Mouse (Mus musculus) myocyte (in vitro differentiated cells): ENCODE data around the gene Hook2. TPM values are rescaled to one million over a fixed set of nuclear protein-coding genes. Genes with fewer than 3 reads are reported as not detected.

Experiments used
- H3K27me3 ChIP-seq: one replicate; pipeline ENCODE4 v1.6.1; 2011; ENCODE audit not compliant: control insufficient read depth, insufficient read depth, insufficient read length
- H3K36me3 ChIP-seq: one replicate; pipeline ENCODE4 v1.6.1; 2011; ENCODE audit not compliant: control insufficient read depth, insufficient read depth
- H3K4me2 ChIP-seq: one replicate; pipeline ENCODE4 v1.6.1; 2011; ENCODE audit warnings: low read depth, control low read depth
- H3K4me3 ChIP-seq: one replicate; pipeline ENCODE4 v1.5.1; 2011; ENCODE audit warnings: mild to moderate bottlenecking, control low read depth, moderate library complexity
- H3K79me2 ChIP-seq: one replicate; pipeline ENCODE4 v1.6.1; 2011; ENCODE audit not compliant: control insufficient read depth, insufficient read depth
- H3ac ChIP-seq: one replicate; pipeline ENCODE4 v1.6.1; 2011; ENCODE audit not compliant: control insufficient read depth, insufficient read length
- CEBPB ChIP-seq: IDR thresholded peaks from 2 replicates; pipeline ENCODE4 v1.6.1; 2011; ENCODE audit warnings: mild to moderate bottlenecking, moderate library complexity; ENCODE audit not compliant: poor library complexity, insufficient read depth, severe bottlenecking
- E2F4 ChIP-seq: IDR thresholded peaks from one replicate; pipeline ENCODE4 v1.6.1; 2011; ENCODE audit warnings: mild to moderate bottlenecking, control low read depth, moderate library complexity; ENCODE audit not compliant: insufficient read depth
- MAX ChIP-seq: IDR thresholded peaks from one replicate; pipeline ENCODE4 v1.6.1; 2011; ENCODE audit warnings: low read depth, mild to moderate bottlenecking, control low read depth
- MYOD1 ChIP-seq, 3 experiments: IDR thresholded peaks; one replicate each; pipeline ENCODE4 v1.6.1; 2011; ENCODE audit warnings: control low read depth in 2 of 3, low read depth in 2 of 3, mild to moderate bottlenecking in 2 of 3, moderate library complexity in 1 of 3; ENCODE audit not compliant: insufficient read length in 2 of 3, control insufficient read depth in 1 of 3
- MYOG ChIP-seq, 3 experiments: IDR thresholded peaks; one replicate each; pipeline ENCODE4 v1.6.1; 2011; ENCODE audit warnings: control low read depth in 2 of 3, low read depth in 2 of 3, mild to moderate bottlenecking in 2 of 3; ENCODE audit not compliant: insufficient read length in 2 of 3, control insufficient read depth in 1 of 3, insufficient read depth in 1 of 3
- POLR2A ChIP-seq: IDR thresholded peaks from one replicate; pipeline ENCODE4 v1.6.1; 2011; ENCODE audit warnings: low read depth, mild to moderate bottlenecking, control low read depth, moderate library complexity; ENCODE audit not compliant: insufficient read length
- POLR2AphosphoS2 ChIP-seq: IDR thresholded peaks from one replicate; pipeline ENCODE4 v1.6.1; 2011; ENCODE audit warnings: low read depth, control low read depth; ENCODE audit not compliant: insufficient read length
- REST ChIP-seq: IDR thresholded peaks from one replicate; pipeline ENCODE4 v1.6.1; 2011; ENCODE audit warnings: mild to moderate bottlenecking, control low read depth, moderate library complexity; ENCODE audit not compliant: insufficient read depth, insufficient read length
- SRF ChIP-seq: IDR thresholded peaks from one replicate; pipeline ENCODE4 v1.6.1; 2011; ENCODE audit warnings: low read depth; ENCODE audit not compliant: control insufficient read depth, insufficient read length
- TCF12 ChIP-seq: IDR thresholded peaks from one replicate; pipeline ENCODE4 v1.6.1; 2011; ENCODE audit warnings: mild to moderate bottlenecking, control low read depth; ENCODE audit not compliant: poor library complexity, insufficient read depth, severe bottlenecking
- TCF3 ChIP-seq: IDR thresholded peaks from one replicate; pipeline ENCODE4 v1.6.1; 2011; ENCODE audit warnings: low read depth, control low read depth; ENCODE audit not compliant: insufficient read length
- USF1 ChIP-seq: IDR thresholded peaks from one replicate; pipeline ENCODE4 v1.6.1; 2011; ENCODE audit warnings: low read depth, mild to moderate bottlenecking, control low read depth, moderate library complexity
- polyA plus RNA-seq: library from polyadenylated mRNA; unstranded; fragments of >200 nt; fragmentation: generic; extraction: Trizol; gene quantifications from one replicate; pipeline ENCODE4 v1.2.1, GENCODE M21; 2012; ENCODE audit warnings: missing spikeins

Gene Hook2
- 9.3 TPM for polyA plus RNA-seq

- Histone ChIP-seq H3K4me2 (peak within 1 kb of the TSS; percentile 97), H3ac (peak within 1 kb of the TSS; percentile 2), H3K36me3 (no peaks in the 10 kb centered on the region), H3K79me2 (no peaks in the 10 kb centered on the region), H3K4me3 (peak within 1 kb of the TSS; percentile 38), H3K27me3 (no peaks in the 10 kb centered on the region)
- TF ChIP-seq POLR2A (peak; percentile 75), POLR2AphosphoS2 (peak; percentile 71), TCF12 (no peak), CEBPB (peak; percentile 26; the same call in 1 of the 2 replicates), SRF (no peak), MYOG (IDR thresholded peaks at IDR 0.05; ENCODE audit: control insufficient read depth in 1 of 3, insufficient read depth in 1 of 3, insufficient read length in 2 of 3, low read depth in 2 of 3) (peak in 1 of 3 experiments; percentile 18), USF1 (peak; percentile 95), MYOD1 (IDR thresholded peaks at IDR 0.05; ENCODE audit: control insufficient read depth in 1 of 3, insufficient read length in 2 of 3, low read depth in 2 of 3) (no peak), MAX (no peak)
Observed at GRCm38 (mm10) chr8:84990349-84990748, at the start of gene Hook2. TSS of gene Hook2 (plus strand) at chr8:84990603.

- peaks cover 26% of the 10 kb centered on the region for H3K27me3 ChIP-seq
- no peak overlapping the region for H3ac ChIP-seq
- H3K36me3 ChIP-seq, result no peaks in the 10 kb centered on the region
- H3K4me3 ChIP-seq, result no peak overlapping the region
- TF ChIP-seq MYOG (IDR thresholded peaks at IDR 0.05; ENCODE audit: control insufficient read depth in 1 of 3, insufficient read depth in 1 of 3, insufficient read length in 2 of 3, low read depth in 2 of 3) (no peak), REST (no peak), USF1 (no peak), TCF12 (no peak), MAX (no peak), E2F4 (no peak), CEBPB (no peak), TCF3 (no peak), POLR2AphosphoS2 (no peak), SRF (no peak), MYOD1 (IDR thresholded peaks at IDR 0.05; ENCODE audit: control insufficient read depth in 1 of 3, insufficient read length in 2 of 3, low read depth in 2 of 3) (no peak), POLR2A (no peak)
- no peak overlapping the region for H3K4me2 ChIP-seq
- H3K79me2 ChIP-seq, result no peaks in the 10 kb centered on the region
Observed at GRCm38 (mm10) chr8:84943699-84944098, 46.7 kb upstream of the Hook2 start.

GRCm38 (mm10) chr8:84944478-84945160 is 45.8 kb upstream of the Hook2 start:
- Histone ChIP-seq H3K4me3 (no peak overlapping the region), H3K27me3 (peaks cover 27% of the 10 kb centered on the region), H3ac (no peak overlapping the region), H3K79me2 (no peaks in the 10 kb centered on the region), H3K36me3 (no peaks in the 10 kb centered on the region), H3K4me2 (peak overlapping the region; percentile 9)
- TF ChIP-seq MYOG (IDR thresholded peaks at IDR 0.05; ENCODE audit: control insufficient read depth in 1 of 3, insufficient read depth in 1 of 3, insufficient read length in 2 of 3, low read depth in 2 of 3) (no peak), TCF12 (no peak), REST (no peak), E2F4 (no peak), POLR2AphosphoS2 (no peak)

GRCm38 (mm10) chr8:84945235-84945632 is 45.2 kb upstream of the Hook2 start:
- Histone ChIP-seq H3K4me2 (no peak overlapping the region), H3K36me3 (no peaks in the 10 kb centered on the region), H3K79me2 (no peaks in the 10 kb centered on the region), H3K27me3 (peaks cover 34% of the 10 kb centered on the region), H3ac (no peak overlapping the region), H3K4me3 (no peak overlapping the region)
- TF ChIP-seq TCF12 (no peak), POLR2AphosphoS2 (no peak), CEBPB (no peak), MAX (no peak), USF1 (no peak), TCF3 (no peak), MYOD1 (IDR thresholded peaks at IDR 0.05; ENCODE audit: control insufficient read depth in 1 of 3, insufficient read length in 2 of 3, low read depth in 2 of 3) (no peak), POLR2A (no peak), MYOG (IDR thresholded peaks at IDR 0.05; ENCODE audit: control insufficient read depth in 1 of 3, insufficient read depth in 1 of 3, insufficient read length in 2 of 3, low read depth in 2 of 3) (no peak), REST (no peak)
